Mouse (Mus musculus) naive thymus-derived CD4-positive, alpha-beta T cell, adult 2 months (primary cell): ENCODE measurements around the gene Tnni2.

Source experiments
- DNase-seq: peaks from one replicate; pipeline ENCODE4 v3.0.0-alpha.2; 2011; ENCODE audit warnings: low read depth

Gene Tnni2

GRCm38 (mm10) chr7:142430160-142430678 is 11.4 kb upstream of the Tnni2 start:
- DNase-seq = no peak

- no peak for DNase-seq
Observed at GRCm38 (mm10) chr7:142431106-142431505, 10.5 kb upstream of the Tnni2 start.

- no peak for DNase-seq
Observed at GRCm38 (mm10) chr7:142433623-142434022, 8.0 kb upstream of the Tnni2 start.

- DNase-seq = no peak
Observed at GRCm38 (mm10) chr7:142434137-142434865, 7.3 kb upstream of the Tnni2 start, which contains the start of gene Syt8. Gene Syt8, plus strand, starts transcription at chr7:142434850.

- DNase-seq = peak; percentile 87
Observed at GRCm38 (mm10) chr7:142435524-142435923, 6.1 kb upstream of the Tnni2 start.

GRCm38 (mm10) chr7:142437324-142437723 is 4.3 kb upstream of the Tnni2 start:
- no peak for DNase-seq

- DNase-seq = no peak
Observed at GRCm38 (mm10) chr7:142439966-142440365, 1.6 kb upstream of the Tnni2 start.

- peak; percentile 53 for DNase-seq
Observed at GRCm38 (mm10) chr7:142440657-142441114, 922 bp upstream of the Tnni2 start.

- DNase-seq = no peak
Observed at GRCm38 (mm10) chr7:142442081-142442907, 686 bp downstream of the Tnni2 start.

GRCm38 (mm10) chr7:142442908-142443420 is 1.4 kb downstream of the Tnni2 start:
- no peak for DNase-seq

- no peak for DNase-seq
Observed at GRCm38 (mm10) chr7:142443474-142443873, 1.9 kb downstream of the Tnni2 start.

- no peak for DNase-seq
Observed at GRCm38 (mm10) chr7:142444171-142444570, 2.6 kb downstream of the Tnni2 start.

GRCm38 (mm10) chr7:142445324-142445723 is 3.7 kb downstream of the Tnni2 start:
- no peak for DNase-seq

- DNase-seq = no peak
Observed at GRCm38 (mm10) chr7:142446264-142446663, 4.7 kb downstream of the Tnni2 start.

- no peak for DNase-seq
Observed at GRCm38 (mm10) chr7:142449038-142449617, 7.5 kb downstream of the Tnni2 start.

GRCm38 (mm10) chr7:142454706-142455105 is 13.1 kb downstream of the Tnni2 start:
- DNase-seq = no peak

- no peak for DNase-seq
Observed at GRCm38 (mm10) chr7:142455251-142455650, 13.6 kb downstream of the Tnni2 start.

- DNase-seq = no peak
Observed at GRCm38 (mm10) chr7:142456806-142457205, 15.2 kb downstream of the Tnni2 start.

- DNase-seq = no peak
Observed at GRCm38 (mm10) chr7:142457227-142457811, 15.7 kb downstream of the Tnni2 start.

GRCm38 (mm10) chr7:142458026-142458425 is 16.4 kb downstream of the Tnni2 start:
- no peak for DNase-seq

GRCm38 (mm10) chr7:142458676-142459298 is 17.2 kb downstream of the Tnni2 start:
- no peak for DNase-seq
